Mouse (Mus musculus): ENCODE data around the gene Lor. TPM values are rescaled to one million over a fixed set of nuclear protein-coding genes. Genes with fewer than 3 reads are reported as not detected.

The Lor gene
- polyA plus RNA-seq (2012; rRNA removed) = 0.13 and 0.17 TPM in 2 replicates

DNA sequence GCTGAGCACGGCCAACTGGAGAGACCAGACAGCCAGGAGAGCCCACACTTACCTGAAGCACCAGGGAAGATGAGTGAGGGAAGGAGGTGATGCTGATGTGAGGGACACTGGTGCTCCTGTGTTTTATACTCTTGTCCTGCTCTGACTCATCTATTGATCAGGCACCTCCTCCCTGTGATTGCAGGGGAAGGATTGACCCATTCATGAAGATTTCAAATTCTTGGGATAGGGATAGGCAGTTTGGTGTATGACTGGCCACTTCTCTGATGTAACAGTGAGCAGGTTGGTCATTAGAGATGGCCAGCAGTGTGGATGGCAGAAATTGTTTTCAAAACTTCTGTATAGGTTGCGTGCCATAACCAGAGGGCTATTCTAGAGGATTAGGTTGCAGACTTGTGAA lies at the start of gene Lor:
Lor (minus strand) TSS at position 101 of the 400 bp plus-strand sequence.
- DNase-seq (ENCODE audit: low spot score) = no peak

DNA sequence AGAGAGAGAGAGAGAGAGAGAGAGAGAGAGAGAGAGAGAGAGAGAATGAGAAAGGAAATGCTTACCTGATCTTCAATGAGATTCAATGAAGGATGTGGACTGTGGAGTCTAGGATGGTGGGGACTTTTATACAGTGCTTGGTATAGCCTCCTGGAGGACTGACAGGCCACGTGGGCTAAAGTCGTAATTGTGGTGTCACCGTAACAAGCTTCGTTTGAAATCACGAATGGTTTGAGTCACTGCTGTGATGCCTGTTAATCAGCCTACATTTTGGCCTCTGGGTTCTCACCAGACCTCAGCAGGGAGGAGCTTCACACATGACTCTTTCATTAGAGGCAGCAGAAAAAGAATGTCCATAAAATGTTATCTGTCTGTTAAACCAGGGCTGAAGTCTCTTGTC lies 40.9 kb upstream of the Lor start, which contains the start of gene Prr9:
Prr9 (minus strand) TSS at position 101 of the 400 bp plus-strand sequence.
- no peak for DNase-seq (ENCODE audit: low spot score)

DNA sequence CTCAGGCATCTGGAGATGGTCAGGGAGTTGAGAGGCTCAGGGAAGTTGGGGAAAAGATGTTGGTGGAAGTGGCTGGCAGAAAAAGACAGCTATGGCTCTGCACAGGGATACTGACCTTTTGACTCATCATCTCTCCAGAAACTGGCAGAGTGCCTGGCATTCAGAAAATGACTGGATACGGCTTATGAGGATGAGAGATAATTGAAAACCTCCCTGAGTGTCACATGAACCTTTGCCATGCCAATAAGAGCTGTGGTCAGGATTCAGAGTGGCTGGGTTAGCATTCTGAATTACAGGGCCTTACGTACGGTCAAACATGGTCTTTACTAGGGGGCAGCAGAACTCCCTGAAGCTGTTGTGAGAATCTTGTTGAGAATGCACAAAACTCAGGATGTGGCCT lies 38.0 kb upstream of the Lor start:
- DNase-seq (ENCODE audit: low spot score) = no peak

DNA sequence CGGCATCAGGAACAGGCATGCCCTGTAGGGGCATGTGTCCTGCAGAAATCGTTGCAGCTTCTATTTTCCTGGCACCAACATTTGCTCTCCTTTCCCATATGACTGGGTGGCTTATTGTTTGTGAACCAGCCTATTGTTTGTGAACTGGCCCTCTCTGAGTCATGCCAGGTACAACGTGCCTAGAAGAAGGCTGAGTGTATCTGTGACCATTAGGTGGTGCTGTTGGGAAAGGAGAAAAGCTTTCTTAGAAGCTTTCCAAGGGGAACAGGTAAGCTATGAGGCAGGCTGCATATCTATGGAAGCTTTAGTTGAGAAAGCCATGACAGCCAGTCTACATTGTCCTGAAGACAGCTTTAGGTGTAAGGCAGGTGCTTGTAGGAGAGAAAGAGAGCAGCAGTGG lies 35.0 kb upstream of the Lor start:
- DNase-seq (ENCODE audit: low spot score) = no peak

DNA sequence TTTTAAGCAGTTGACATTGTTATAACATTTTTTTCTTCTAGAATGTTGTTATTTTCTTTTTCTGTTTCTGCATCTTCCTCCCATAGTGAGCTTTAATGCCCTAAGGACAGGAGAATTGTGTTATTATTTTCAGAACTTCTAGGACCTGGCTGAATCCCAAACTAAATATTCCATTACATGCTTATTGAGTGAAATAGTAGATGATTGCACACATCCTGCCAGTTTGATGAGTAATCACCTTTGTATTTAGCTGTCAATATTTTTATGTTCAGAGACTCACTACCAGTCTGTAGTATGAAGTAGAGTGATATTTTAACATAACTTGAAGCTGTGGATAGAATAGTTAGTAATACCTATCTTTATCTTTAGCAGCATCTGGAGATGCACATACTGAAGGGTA lies 28.6 kb upstream of the Lor start:
- no peak for DNase-seq (ENCODE audit: low spot score)

DNA sequence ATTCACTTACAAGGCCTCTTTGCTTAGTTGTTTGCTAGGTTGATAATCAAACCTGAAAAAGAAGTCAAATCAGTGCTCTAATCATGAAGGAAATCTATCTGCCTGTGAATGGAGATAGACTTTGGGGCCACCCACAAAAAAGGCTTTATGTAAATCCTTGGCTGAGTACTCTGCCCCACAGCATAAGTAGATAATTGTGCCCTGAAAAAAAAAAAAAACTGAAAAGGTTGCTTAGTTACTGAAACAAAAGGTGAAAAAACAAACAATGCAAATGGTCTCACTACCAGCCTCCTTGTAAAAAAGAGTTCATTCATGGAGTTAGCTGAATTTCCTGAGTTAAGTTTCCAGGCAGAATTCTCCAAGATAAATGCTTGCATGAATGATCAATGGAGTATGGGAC lies 27.8 kb upstream of the Lor start:
- no peak for DNase-seq (ENCODE audit: low spot score)

DNA sequence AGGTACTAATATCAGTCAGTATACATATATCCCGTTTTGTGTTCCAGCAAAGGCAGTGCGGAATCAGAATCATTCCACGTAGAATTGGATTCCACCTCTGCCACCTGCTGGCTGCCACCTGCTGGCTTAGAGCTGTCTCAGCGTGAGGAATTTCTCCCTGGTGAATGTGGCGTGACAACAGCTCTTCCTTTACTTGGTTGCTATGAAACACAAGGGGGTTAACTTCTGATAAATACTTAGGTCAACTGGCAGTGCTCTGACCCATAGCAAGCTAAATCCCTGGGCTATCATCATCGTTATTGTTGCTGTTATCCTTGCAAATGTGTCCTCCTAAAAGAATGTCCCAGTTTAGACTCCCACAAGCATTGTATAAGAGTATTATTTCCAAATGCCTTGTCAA lies 23.6 kb upstream of the Lor start:
- no peak for DNase-seq (ENCODE audit: low spot score)

DNA sequence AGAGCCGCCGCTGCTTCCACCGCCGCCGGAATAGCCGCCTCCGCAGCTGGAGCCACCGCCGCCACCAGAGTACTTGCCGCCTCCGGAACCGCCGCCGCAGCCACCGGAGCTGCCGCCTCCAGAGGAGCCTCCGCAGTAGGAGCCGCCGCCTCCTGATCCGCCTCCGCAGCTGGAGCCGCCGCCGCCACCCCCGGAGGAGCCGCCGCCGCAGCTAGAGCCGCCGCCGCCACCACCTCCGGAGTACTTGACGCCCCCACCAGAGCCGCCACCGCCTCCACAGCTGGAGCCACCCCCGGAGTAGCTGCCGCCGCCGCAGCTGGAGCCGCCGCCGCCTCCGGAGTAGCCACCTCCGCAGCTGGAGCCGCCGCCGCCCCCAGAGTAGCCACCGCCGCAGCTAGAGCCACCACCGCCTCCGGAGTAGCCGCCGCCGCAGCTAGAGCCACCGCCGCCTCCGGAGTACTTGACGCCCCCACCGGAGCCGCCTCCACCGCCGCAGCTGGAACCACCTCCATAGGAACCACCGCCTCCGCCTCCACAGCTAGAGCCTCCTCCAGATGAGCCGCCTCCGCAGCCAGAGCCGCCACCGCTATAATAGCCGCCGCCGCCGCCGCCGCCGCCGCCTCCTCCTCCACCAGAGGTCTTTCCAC lies 1.5 kb downstream of the Lor start:
- DNase-seq (ENCODE audit: low spot score) = peak; percentile 27

DNA sequence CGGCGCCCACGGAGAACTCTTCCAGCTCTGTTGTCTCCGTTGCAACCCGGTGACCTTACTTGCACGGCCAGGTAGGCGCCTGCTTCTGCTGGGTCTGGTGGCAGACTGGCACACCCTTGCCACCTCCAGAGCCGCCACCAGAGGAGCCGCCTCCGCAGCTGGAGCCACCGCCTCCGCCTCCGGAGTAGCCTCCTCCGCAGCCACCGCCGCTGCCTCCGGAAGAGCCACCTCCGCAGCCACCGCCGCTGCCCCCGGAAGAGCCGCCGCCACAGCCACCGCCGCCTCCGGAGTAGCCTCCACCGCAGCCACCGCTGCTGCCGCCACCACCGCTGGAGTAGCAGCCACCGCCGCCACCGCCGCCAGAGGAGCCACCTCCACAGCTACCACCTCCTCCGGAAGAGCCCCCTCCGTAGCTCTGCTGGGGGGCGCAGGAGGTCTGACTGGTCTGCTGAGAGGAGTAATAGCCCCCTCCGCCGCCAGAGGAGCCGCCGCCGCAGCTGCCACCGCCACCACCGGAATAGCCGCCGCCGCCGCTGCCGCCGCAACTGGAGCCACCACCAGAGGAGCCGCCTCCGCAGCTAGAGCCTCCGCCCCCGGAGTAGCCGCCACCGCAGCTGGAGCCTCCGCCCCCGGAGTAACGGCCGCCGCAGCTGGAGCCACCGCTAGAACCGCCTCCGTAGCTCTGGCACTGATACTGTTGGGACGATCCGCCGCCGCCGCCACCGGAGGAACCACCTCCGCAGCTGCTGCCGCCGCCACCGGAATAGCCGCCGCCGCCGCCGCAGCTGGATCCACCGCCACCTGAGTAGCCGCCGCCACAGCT lies 2.3 kb downstream of the Lor start:
- DNase-seq (ENCODE audit: low spot score) = peak; percentile 39

DNA sequence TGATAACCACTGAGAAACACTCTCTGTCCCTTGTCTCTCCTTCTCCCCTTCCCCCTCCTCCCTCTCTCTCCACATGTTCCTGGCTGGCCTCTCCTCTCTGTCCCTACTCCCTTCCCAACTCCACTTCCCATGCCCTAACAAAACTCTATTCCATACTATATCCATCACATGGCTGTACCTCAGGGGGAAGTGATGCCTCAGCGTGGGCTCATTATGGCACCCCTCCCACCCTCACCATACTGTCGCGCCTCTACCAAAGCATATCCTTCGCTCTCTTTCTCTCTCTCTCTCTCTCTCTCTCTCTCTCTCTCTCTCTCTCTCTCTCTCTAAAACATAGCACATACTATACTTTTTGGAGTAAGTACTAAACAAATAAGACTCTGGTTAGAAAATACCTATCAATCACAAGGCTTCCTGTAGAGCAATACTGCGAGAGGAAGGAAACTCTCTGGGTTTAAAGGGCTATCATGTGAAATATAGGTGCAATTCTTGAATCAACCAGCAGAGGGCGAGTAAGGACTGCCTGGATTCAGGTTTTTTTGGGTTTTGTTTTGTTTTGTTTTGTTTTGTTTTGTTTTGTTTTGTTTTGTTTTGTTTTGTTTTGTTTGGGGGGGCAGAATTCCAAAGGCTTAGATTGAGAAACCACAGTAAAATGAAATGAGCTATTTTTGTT lies 32.4 kb downstream of the Lor start:
- DNase-seq (ENCODE audit: low spot score) = no peak

DNA sequence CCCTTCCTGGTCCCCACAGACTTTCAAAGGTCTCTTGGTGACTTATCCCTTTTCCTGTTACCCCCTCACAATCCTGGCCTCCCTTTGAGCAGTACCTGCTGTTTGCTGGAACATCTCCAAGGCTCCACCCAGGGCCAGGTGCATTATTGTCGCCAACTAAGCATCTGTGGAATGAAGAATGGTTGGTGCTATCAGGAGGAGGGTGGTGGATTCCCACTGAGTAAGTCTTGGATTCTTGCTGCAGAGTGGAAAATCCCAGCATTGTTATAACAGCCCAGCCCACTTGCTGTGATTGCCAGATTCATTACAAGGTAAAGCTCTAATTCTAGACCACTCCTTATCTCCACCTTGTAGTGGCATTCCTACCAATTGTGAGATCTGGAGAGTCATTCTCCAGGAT lies 49.0 kb downstream of the Lor start:
- no peak for DNase-seq (ENCODE audit: low spot score)

DNA sequence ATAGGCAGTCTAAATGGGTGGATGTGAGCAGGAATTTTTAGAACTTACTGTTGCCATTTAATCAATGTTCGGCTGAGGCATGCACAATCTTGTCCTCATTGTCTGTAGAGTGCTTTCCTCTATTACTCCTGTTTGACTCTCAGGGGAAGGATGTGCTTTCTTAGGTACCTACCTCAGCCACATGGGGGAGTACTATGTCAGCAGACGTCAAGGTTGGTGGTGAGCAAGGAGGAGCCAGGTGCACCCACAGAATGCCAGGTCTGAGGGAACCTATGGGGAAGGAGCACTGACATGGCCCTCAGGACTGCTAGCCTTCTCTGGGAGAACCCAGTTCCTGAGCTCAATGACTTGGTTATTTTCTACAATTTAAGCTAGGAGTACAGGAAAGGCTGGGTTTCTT lies 49.7 kb downstream of the Lor start:
- no peak for DNase-seq (ENCODE audit: low spot score)

Other genes starting within 250 kb of the Lor start
- gene Pglyrp3, start 68.6 kb downstream of the Lor start, polyA plus RNA-seq (2012; rRNA removed) = not detected in 2 replicates
- not detected in 2 replicates for gene Prr9, start 40.8 kb upstream of the Lor start, polyA plus RNA-seq (2012; rRNA removed)
- gene Lelp1, start 59.6 kb upstream of the Lor start, polyA plus RNA-seq (2012; rRNA removed) = not detected in 2 replicates
- 200 and 292 TPM in 2 replicates for gene Sprr2a1, start 132.7 kb upstream of the Lor start, polyA plus RNA-seq (2012; rRNA removed)
- gene Sprr2a2, start 132.8 kb upstream of the Lor start, polyA plus RNA-seq (2012; rRNA removed) = 14,912 and 26,019 TPM in 2 replicates
- 820 and 1,217 TPM in 2 replicates for gene Sprr2a3, start 202.3 kb upstream of the Lor start, polyA plus RNA-seq (2012; rRNA removed)
- 0.19 TPM in 1 of 2 replicates, not detected in the other for gene Sprr2b, start 233.5 kb upstream of the Lor start, polyA plus RNA-seq (2012; rRNA removed)